Mouse (Mus musculus): ENCODE measurements around the gene Il13ra1. TPM values are rescaled to one million over a fixed set of nuclear protein-coding genes. Genes with fewer than 3 reads are reported as not detected.

Gene Il13ra1
- polyA plus RNA-seq, 1 experiment from 2014 or later: 3.8 TPM

Other genes starting within 250 kb of the Il13ra1 start
- 27.9 and 29.3 TPM in 2 replicates for gene Dock11, start 223.3 kb upstream of the Il13ra1 start, polyA plus RNA-seq (2014; fragmentation: Nextera tagmentation; extraction: Ambion mirVana)
- 20.9 and 27.5 TPM in 2 replicates for gene Zcchc12, start 83.8 kb downstream of the Il13ra1 start, polyA plus RNA-seq (2014; fragmentation: Nextera tagmentation; extraction: Ambion mirVana)
- gene Lonrf3, start 216.2 kb downstream of the Il13ra1 start, polyA plus RNA-seq (2014; fragmentation: Nextera tagmentation; extraction: Ambion mirVana): 1.6 and 1.7 TPM in 2 replicates

Data from forebrain, embryonic 11.5 days (tissue).